Mouse (Mus musculus) cerebellum, postnatal 10 days (tissue): ENCODE results near the gene Mgat4e.

Experiments used
- DNase-seq, 2 experiments: peaks; one replicate each; pipeline ENCODE4 v3.0.0; 2021; ENCODE audit warnings: mixed read lengths in 2 of 2

Gene Mgat4e

DNA sequence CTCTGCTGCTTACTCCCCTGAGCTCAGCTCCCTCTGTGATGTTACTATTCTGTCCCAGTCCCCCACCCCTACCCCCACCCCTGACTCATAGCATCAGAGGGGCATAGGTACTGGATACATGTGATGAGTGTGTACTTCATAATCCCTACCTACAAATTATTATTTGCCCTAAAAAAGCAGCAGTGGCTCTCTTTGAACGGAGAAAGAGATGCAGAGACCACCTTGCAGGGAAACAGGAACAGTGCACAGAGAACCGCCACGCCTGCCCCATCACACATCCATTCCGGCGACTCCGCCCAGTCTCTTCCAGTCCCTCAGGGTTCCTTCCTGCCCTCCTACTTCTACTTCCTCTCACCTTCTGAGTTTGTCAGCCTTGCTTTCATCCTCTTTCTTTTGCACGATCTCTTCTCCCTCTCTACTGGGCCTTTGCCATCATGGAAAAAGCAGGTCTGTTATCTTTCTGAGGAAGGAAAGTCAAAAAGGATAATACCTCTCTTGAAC lies at the start of gene Mgat4e:
Gene Mgat4e, minus strand, starts transcription at position 51 of the 501 bp plus-strand sequence.
- no peak for DNase-seq

DNA sequence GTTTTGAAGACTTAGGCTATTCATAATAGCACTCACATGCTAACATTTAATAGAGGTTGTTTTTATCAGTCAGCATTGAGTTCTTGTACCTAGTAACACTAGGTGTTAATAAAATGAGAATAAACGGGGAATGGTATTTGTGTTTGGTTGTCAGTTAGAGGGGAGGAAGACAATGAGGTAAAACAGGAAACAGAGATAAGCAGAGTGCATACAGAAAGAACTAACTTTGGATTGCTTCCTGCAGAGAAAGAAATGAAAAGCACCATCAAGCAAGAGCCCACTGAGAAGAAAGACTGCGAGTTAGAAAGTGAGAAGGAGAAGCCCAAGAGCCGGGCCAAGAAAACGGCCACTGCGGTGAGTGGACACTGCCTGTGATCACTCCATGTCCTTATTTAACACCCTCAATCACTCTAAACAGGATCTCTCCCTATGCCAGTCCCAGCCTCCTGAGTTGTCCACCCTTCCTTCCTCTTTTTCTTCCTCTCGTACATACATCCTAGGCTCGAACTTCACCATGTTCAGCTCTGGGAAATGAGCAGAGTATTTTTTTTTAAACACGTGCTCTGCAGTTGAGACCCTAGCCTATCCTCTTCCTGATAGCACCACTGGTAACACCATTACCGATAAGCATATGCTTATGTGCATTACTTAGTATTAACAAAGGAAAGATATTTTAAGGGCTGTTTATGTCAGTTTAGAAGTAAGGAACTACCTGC lies 48.0 kb upstream of the Mgat4e start:
- no peak for DNase-seq

DNA sequence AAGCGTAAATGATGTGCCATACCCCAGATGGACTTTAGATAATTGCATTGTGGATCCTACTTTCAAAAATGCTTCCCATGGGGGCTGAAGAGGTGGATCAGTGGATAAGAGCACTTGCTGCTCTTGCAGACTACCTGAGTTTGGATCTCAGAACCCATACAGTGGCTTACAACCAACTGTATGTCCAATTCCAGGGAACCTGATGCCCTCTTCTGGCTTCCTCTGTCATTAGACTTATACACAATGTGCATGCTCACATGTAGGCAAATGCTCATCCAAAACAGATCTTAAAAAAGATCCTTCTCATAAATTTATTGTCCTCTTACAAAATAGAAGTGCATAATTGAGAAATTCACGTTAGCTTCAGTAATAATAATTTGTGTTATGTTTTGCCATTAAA lies 42.3 kb upstream of the Mgat4e start:
- DNase-seq, result peak; percentile 12 to 20

DNA sequence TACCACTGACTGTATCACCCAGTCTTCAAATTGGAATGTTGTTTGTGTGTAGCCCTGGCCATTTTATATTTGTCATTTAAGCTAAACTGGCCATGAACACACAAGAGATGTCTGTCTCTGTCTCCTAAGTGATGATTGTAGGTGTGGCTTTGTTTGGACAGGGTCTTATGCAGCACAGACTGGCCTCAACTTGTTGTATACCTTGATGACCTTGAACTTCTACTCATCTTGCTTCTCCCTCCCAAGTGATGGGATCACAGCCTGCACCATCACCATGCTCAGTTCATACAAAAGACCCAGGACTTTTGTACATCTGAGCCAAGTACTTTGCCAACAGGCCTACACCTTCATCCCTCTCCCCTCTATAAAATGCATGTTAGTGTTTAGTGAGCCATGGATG lies 40.2 kb upstream of the Mgat4e start:
- DNase-seq, result no peak

DNA sequence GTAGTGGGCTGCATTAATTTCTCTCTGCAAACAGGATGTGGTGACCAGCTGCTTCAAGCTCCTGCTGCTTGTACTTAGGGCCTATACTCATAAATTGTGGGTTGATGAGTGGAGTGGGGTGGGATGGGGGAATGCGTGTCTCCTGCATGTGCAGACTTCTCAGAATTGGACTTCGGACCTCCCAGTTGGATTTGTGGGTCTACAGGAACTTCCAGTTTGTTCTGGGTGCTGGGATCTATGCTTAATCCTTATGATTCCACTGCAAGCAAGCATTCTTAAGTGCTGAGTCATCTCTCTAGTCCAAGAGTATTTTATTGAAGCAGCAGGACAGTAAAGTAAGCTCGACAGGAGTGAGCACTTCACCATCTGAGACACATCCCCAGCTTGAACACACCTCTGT lies 34.1 kb upstream of the Mgat4e start:
- no peak for DNase-seq

DNA sequence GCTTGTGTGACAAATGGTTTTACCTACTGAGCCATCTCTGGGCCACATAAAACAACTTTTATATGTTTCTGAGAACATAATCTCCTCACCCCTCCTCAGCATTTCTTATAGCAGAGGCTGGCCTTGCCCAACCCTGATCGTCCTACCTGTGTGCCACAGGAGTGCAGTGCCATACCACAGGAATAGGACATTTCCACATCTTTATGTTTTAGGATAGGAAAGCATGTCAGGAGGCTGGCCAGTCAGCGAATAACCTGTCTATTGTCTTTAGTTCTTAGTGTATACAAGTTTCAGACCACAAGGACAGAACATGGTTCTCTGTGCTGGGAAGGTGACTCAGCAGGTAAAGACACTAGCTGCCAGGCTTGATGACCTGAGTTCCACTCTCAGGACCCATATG lies 31.3 kb upstream of the Mgat4e start:
- no peak for DNase-seq

DNA sequence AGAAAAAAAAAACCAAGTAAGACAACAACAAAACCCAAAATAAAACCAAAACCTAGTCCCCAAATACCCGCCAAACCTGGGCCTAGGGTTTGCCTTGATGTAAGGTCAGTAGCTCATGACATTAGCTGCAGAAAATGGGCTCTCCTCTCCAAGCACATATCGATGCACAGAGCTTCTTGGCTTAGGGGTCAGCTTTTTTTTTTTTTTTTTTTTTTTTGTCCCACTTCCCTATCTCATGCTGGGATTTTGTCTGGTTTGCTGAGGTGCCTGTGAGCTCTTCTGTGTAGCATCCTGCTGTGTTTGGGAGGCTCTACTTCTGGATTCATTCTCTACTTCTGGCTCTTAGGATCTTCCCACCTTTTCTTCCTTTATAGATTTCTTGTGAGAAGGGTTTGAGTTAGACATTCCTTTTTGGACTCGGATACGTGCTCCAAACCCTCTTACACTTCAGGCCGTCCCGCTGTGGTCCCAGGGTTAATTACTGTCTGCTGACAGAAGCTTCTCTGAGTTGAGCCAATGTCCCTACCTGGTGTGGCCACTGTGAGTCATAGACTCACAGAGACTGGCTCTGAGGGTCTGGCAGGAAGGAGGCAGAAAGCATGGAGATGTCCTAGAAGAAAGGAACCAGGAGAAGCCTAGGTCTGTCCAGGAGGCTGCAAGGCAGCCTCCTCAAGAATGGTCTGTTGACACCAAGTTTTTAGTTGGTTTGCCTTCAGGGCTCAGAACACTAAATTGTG lies 28.1 kb upstream of the Mgat4e start:
- no peak for DNase-seq

DNA sequence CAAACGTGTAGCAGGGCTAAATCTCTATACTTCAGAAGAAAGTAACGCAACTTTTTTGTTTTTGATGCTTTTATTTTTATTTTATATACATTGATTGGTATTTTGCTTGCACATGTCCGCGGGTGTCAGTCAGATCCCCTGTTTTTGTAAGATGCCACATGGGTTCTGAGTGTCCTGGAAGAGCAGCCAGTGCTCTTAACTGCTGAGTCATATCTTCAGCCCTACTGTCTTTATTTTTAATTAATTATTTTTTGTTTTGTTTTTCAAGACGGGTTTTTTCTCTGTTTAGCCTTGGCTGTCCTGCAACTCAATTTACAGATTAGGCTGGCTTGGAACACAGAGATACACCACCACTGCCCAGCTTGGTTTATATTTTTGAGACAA lies 24.4 kb upstream of the Mgat4e start:
- no peak for DNase-seq

DNA sequence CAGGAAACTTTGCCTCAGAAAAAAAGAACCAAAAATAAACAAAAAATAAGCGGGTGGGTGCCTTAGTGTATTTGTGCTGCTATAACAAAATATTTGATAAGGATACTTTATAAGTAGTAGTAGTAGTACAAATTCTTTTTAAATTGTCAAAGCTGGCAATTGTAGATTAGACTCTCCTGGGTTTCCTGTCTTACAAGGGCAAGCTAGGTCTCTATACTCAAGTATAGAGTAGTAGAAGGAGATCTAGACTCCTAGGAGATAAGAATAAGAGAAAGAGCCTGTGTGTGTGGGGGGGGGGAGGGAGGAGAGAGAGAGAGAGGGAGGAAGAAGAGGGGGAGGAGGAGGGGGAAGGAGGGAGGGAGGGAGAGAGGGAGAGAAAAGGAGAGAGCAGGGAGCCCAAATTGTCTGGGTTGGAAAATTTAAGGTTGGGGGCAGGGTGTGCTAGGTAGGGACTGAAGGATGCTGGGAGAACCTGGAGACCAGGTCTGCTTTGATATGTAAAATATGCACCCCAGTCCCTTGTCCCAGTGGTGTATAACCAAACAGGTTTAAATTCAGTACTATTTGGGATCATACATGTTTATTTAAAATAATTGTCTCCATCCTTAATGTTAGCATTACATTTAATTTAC lies 23.9 kb upstream of the Mgat4e start:
- no peak for DNase-seq

DNA sequence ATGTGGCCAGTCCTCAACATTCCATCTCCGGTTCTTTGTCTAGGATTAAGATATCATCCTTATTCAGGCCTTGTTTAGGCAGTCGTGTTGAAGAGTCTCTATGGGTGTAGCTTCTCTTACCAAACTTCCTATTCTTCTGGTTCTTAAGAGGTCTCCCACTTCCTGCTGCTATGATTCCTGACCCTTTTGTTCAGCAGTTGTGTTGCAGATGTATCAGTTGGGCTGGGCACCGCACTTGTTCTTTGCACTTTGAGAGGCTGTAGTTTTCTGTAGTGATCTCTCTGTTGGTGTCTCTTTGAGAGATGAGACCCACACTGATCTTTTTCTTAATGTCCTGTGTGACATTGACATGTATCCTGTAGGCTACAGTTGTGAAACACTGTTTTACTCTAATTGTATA lies 21.1 kb upstream of the Mgat4e start:
- no peak for DNase-seq

DNA sequence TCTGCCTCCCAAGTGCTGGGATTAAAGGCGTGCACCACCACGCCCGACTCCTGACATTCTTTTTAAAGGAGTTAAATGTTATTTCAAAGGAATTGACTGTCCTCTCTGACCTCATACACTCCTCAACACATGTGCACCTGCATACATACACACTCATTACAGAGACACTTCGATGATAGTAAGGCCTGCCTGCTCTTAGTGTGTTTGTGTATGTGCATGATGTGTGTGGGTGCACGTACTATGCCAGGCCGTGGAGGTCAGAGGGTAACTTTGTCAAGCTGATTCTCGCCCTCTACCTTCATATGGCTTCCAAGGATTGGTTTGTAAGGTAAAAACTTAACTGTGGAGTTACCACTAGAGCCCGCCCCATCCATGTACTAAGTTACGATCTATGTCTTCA lies 20.7 kb upstream of the Mgat4e start:
- DNase-seq, result no peak

DNA sequence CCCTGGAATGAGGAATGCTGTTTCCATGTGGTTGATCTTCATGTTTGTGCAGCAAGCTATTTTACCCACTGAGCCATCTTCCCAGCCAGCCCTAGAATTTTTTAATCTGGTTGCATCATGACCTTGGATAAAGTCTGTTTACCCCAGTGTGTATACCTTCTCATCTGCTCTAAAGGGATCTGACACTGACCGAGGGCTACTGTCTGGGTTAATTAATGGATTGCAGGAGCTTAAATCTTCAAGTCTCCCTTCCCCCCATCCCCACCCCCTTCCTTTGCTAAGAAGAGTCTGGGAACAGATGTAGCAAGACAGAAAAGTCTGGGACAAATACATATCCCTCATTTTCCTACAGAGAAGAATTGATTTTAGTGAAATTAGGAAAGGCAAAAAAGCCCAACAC lies 18.0 kb upstream of the Mgat4e start:
- DNase-seq, result no peak

DNA sequence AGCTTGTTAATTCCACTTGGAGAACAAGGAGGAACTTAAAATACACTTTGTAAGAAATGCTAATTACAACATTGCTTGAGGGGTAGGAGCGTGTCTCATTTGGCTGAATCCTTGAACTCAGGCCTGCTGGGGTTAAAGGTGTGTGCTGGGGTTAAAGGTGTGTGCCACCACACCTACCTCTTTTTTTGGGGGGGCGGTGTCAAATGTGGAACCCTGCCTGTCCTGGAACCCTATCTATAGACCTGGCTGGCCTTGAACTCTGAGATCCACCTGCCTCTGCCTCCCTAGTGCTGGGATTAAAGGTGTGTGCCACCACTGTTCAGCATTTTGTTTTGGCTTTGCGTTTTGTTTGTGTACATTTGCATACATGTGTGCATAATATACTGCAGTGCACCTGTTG lies 14.2 kb upstream of the Mgat4e start:
- no peak for DNase-seq

DNA sequence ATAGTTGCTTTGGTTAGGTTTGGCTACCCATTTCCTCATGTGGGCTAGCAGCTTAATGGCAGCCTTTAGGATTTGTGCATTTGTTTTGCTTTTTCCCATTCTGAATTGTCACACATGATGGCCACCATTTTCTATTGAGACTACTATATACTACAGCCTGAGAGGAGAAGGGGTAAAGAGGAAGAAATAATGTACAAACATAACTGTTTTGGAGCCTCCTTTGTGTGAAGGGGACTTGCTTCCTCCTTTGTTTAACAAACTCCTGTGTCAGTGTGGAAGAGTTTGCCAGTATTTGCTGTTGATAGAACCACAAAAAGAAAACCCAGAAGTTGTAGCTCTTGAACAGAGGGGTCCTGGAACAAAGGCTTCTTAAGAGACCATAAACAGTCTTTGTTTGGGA lies 13.0 kb upstream of the Mgat4e start:
- no peak for DNase-seq

DNA sequence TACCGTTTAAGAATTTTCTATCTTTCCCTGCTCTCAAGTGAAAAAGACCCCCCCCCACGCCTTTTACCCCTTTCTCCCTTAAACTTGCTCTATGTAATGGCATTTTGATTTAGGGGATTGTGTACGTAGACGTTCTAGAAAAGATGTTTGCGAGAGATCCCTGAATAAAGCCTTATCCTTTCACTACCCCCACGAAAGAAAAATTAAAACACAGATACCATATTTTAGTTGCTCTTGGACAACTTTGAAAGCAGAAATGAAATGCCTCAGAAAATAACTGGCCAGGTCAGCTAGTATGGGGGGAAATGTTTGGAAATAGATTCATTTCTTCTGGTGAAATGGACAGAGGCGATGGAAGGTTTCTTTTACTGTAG lies 12.3 kb upstream of the Mgat4e start:
- no peak for DNase-seq

DNA sequence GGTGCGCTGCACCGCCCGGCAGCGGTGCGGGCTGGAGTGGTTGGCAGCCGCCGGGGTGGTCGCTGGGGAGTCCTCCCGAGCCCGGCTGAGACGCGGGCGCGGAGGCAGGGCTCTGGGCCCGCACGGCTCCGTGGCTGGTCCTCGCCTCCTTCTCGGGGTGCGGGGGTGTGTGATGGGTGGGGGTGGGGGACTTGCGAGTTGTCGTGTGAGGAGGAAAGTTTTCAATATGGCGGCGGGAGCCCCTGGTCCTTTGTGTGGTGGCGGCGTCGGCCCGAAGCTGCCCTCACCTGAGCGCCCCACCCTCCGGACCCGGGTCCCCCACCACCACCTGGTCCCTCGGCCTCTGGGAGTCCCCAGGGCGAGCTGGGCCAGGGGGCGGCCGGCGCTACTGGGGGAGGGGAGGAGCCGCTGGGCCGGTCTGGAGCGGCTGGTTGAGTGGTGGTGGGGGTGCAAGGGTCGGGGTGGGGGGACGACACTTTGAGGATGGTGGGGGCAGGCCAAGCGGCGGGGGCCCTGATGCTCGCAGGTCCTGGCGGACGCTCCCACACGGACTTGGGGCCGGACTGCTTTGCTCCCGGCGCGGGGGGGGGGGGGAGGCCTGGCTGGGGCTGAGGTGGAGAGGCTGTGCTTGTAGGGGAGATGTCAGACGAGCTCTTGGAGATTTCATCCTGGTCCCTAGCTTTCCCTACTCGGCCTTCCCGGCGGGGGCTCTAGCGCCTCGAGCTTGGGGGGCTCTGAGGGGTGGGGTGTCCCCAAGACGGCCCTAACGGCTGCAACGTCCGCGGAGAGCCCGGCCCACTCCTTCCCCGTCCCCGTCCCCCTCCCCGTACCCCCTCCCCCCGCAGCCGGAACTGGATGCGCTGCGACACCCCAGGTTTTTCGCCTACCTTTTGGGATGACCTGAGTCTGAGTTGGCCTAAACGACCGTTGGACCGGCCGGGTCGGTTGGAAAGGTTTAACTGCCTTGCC lies 11.6 kb upstream of the Mgat4e start:
- peak; percentile 60 to 63 for DNase-seq

DNA sequence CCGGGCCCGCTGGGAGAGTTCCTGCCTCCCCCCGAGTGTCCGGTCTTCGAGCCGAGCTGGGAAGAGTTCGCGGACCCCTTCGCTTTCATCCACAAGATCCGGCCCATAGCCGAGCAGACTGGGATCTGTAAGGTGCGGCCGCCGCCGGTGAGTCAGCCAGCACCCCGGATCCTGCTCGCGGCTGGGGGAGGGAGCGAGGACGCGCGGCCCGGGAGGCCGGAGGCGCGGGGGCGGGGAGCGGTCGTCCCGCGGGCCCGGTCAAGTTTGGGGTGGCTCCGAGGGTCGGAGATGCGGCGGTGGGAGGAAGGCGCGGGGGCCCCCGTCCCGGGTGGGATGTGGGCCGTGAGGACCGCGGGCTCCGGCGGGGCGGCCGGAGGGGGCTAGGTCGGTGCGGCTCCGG lies 10.9 kb upstream of the Mgat4e start:
- peak in 1 of 2 experiments; percentile 52 for DNase-seq

DNA sequence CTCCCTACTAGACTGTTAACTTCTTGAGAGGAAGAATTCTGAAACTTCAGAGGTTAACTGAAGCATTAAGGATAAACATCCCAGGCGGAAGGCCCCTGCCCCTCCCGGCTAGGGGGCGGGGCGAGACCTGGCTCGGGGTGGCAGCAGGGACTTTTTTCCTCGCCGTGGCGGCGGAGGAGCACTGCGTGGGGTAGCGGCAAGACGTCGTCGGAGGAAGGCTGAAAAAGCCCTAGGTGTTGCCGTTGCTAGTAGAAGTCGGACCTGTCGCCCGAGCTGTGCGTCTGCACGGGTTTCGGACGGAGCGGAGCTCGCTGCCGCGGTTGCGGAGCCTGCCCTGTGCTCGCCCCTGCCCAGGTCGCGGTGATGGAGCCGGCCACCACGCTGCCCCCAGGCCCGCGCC lies 10.5 kb upstream of the Mgat4e start, which contains the start of gene Kdm5b:
Gene Kdm5b, plus strand, starts transcription at position 196 of the 400 bp plus-strand sequence.
- peak; percentile 93 to 96 for DNase-seq

DNA sequence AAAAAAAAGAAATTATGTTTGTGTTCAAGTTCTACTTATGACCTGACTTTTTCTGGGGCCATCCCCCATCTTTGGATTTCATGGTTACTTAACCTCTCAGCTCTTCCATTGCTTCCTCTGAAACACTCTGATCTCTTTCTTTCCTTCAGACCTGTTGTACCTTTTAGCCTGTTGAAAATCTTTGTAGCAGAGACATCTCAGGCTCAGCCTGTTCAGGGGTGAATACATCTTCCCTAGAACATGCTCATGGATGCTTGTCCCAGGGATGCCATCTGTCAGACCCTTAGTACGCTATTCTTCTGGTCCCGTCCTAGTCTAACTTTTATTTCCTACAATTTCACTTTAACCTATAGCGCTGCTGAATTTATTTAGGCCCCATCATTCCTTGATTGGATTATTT lies 9.7 kb upstream of the Mgat4e start:
- DNase-seq, result no peak

DNA sequence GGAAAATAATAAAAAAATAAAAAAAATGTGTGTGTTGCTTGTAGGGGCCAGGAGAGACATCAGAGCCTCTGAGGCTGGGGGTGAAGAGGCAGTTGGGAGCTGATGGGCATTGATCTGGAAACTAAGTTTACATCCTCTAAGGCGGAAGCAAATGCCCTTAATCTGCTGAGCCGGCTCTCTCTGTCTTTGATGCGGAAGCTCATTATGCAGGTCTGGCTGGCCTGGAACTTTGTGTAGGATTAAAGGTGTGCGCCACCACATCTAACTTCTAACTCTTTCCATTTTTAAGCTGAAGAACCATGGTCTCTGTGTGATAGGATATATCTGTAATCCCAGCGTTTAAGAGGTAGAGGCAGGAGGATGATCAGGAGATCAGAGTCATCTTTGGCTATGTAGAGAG lies 9.0 kb upstream of the Mgat4e start:
- no peak for DNase-seq

DNA sequence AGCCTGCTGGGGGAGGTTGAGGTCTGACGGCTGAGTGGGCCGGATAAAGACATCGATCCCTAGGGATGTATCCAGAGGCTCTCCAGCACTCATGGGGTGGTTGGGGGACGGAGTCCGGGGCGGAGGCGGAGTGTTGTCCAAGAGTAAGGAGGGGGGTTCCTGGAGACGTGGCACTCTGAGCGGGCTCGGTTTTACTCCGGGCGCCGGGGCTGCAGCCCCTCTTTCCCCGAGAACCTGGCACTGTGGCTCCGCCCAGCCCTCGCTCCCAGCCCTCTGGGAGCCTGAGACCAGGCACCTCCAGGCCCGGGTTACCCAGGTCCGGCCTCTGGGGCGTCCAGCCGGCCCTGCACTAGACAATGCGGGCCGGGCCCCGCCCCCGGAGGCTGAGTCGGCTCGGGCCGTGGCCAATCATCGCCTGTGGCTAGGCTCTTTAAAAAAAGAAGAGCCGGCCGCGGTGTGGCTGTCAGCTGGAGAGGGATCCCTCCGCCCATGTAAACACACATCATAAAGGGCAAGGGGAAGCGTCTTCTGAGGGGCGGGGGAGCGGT lies 7.3 kb upstream of the Mgat4e start:
- DNase-seq, result peak; percentile 97 to 98
